Mouse (Mus musculus) spleen, postnatal 10 days (tissue): ENCODE data around the gene Hils1.
A peak's percentile ranks its signal among the peaks of the same experiment; 100 is the strongest.

ENCODE experiments used
- DNase-seq, 2 experiments: peaks; one replicate each; pipeline ENCODE4 v3.0.0; 2021 to 2022; ENCODE audit warnings: low spot score in 2 of 2

Gene Hils1

GRCm38 (mm10) chr11:94967419-94967818 lies at the start of gene Hils1:
Hils1 (plus strand) TSS chr11:94967593.
- DNase-seq, result no peak

DNA sequence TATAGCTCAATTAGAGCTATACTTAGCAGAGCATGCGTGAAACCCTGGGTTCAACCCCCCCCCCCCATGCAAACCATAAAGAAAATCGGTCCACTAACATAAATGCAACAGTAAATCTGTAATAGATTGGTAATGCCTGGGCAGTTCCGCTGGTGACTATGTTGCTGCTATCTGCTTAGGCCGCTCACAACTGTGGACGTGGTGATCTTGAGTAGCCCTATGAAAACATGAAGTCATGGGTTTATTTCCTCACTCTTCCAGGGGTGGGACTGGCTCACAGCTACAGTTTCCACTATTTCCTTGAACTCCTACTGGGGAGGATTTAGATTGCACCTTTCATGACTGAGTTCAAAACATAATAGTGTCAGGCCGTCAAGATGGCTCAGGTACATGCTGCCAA lies 49.7 kb upstream of the Hils1 start:
- no peak for DNase-seq

DNA sequence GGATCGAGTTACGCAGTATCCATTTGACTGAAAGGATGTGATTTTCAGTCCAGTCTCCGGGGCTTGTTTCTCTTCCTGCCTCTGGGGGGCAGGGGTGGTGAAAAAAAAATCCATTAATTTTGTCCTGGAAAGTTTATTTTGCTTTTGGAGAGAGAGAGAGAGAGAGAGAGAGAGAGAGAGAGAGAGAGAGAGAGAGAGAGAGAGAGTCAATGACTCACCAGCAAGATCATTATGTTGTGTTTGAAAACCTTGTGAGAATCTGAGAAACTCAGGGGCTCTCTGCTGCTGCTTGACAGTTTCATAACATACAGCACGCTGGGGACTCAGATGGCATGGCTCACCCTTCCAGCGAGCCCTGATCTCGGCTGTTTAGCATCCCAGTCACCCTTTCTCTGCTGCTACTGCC lies 46.4 kb upstream of the Hils1 start:
- no peak for DNase-seq

- no peak for DNase-seq
Measured at GRCm38 (mm10) chr11:94924977-94925376, 42.4 kb upstream of the Hils1 start.

DNA sequence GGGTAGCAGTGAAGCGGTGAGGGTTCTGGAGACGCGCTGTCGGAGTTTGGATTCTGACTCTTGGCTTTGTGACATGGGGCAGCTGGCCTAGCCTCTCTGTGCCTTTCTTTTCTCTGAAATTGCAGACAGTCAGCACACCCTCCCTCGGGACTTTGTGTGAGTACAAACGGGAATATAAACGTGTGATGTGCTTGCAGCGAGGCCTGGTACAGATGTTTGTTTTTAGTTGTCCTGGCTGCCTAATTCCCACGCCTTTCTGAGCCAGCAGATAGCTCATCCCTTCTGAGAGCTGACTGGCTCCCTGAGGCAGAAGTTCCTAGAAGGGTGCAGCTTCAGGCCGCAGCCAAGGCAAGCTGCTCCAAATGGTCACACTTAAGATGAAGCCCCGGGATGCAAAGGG lies 41.0 kb upstream of the Hils1 start:
- DNase-seq, result no peak

- DNase-seq, result no peak
Measured at GRCm38 (mm10) chr11:94927771-94928291, 39.6 kb upstream of the Hils1 start.

DNA sequence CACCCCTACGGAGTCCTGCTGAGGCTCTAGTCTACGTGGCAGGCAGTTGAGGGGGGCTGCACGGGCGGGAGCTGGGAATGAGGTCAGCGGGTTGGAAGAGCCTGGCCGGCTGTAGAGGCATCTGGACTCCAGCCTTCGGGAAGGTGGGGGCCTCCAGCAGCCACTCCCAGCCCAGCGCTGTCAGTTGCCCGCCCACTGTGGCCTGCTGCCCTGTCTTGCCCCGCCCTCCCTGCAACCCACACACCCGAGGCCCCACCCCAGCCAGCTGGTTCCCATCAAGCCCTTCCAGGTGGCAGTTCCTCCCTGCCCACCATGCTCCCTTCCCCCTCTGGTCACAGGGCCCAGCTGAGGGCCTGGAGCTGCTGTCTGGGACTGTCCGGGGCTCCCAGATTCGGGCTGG lies 38.6 kb upstream of the Hils1 start:
- peak in 1 of 2 experiments; percentile 53 for DNase-seq

- no peak for DNase-seq
Measured at GRCm38 (mm10) chr11:94929599-94929998, 37.8 kb upstream of the Hils1 start.

DNA sequence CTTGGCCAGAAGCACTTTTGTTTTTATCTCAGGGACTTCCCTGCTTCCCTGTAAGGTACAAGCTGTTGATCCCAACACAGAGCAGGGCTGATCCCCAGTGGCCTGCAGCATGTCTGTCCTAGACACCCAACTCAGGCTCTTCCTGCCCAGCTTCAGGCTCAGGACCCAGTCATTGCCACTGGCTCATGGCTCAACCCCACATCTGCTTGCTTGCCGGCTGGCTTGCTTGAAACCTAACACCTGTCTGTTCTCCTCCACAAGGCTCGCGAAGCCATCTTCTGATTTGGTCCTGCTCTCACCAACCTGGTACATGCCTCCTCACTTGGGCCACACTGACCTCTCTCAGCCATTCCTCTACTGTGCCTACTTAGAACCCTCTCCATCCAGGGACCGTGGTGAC lies 37.2 kb upstream of the Hils1 start:
- DNase-seq, result no peak

- no peak for DNase-seq
Measured at GRCm38 (mm10) chr11:94933584-94933983, 33.8 kb upstream of the Hils1 start.

DNA sequence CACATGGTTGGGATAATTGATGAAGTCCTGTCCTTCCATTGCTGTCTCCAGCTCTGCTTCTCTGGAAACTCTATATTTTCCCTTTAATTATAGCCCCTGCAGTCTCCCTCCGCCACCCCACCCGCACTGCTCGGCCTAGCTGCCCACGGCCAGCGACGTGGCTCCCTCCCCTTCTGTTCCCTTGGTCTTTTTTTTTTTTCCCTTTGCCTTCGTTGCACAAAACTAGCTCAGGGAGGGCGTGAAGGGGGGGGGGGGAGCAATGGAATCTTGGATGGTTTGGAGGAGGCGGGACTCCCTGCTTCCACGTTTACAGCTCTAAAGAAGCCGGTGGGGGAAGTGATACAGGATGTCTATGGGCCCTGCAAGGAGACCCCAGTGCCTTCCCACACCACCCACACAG lies 32.9 kb upstream of the Hils1 start:
- DNase-seq, result no peak

DNA sequence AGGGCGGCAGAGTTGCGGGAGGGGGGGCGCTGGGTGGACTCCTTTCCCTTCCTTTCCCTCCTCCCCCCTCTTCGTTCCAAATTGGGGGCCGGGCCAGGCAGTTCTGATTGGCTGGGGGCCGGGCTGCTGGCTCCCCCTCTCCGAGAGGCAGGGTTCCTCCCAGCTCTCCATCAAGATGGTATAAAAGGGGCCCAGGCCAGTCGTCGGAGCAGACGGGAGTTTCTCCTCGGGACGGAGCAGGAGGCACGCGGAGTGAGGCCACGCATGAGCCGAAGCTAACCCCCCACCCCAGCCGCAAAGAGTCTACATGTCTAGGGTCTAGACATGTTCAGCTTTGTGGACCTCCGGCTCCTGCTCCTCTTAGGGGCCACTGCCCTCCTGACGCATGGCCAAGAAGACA lies 31.3 kb upstream of the Hils1 start, which contains the start of gene Col1a1:
TSS of gene Col1a1 (plus strand) at position 180 of the 400 bp plus-strand sequence.
- DNase-seq, result no peak

- DNase-seq, result peak; percentile 73 to 86
Measured at GRCm38 (mm10) chr11:94936851-94937295, 30.5 kb upstream of the Hils1 start.

- no peak for DNase-seq
Measured at GRCm38 (mm10) chr11:94937335-94937781, 30.0 kb upstream of the Hils1 start.

DNA sequence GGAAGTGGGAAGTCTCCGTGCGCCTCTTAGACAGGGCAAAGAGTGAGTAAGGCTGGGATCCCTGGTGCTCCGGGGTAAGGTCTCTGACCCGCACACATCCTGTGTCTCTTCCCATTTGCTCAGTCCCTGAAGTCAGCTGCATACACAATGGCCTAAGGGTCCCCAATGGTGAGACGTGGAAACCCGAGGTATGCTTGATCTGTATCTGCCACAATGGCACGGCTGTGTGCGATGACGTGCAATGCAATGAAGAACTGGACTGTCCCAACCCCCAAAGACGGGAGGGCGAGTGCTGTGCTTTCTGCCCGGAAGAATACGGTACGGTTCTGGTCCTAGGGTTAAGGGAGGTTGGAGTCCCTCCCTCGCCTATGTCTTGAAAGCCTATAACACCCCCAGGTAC lies 29.6 kb upstream of the Hils1 start:
- DNase-seq, result no peak

GRCm38 (mm10) chr11:94938296-94938695 lies 29.1 kb upstream of the Hils1 start:
- no peak for DNase-seq

DNA sequence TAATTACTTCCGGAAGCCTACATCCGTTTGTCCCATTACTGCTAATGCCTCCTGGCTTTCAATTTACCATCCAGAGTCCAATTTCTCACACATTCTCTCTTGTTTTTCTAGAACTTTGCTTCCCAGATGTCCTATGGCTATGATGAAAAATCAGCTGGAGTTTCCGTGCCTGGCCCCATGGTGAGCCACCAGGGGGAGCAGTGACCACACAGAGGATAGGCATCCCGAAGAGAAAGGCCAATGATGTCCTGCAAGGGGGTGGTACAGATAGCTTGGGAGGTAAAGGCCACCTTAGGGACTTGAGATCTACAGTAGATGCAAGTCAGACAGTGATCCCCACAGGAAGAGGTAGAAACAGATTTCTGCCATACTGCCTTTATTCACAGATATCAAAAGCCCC lies 28.1 kb upstream of the Hils1 start:
- peak; percentile 51 to 79 for DNase-seq

GRCm38 (mm10) chr11:94941121-94941520 lies 26.3 kb upstream of the Hils1 start:
- no peak for DNase-seq

DNA sequence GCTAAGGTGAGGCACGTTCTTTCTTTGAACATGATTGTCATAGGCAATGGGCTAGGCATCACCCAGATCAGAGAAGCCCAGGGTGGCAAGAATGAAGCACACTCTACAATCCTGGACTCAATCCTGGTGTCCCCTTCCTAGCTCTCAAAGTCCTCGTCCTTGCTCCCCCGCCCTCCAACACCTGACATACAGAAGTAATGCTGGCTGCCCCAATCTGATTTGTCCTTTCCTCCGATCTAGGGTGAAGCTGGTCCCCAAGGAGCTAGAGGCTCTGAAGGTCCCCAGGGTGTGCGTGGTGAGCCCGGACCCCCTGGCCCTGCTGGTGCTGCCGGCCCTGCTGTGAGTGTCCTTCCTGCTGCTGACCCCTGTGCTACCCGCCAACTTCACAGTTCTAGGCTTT lies 25.6 kb upstream of the Hils1 start:
- DNase-seq, result no peak

DNA sequence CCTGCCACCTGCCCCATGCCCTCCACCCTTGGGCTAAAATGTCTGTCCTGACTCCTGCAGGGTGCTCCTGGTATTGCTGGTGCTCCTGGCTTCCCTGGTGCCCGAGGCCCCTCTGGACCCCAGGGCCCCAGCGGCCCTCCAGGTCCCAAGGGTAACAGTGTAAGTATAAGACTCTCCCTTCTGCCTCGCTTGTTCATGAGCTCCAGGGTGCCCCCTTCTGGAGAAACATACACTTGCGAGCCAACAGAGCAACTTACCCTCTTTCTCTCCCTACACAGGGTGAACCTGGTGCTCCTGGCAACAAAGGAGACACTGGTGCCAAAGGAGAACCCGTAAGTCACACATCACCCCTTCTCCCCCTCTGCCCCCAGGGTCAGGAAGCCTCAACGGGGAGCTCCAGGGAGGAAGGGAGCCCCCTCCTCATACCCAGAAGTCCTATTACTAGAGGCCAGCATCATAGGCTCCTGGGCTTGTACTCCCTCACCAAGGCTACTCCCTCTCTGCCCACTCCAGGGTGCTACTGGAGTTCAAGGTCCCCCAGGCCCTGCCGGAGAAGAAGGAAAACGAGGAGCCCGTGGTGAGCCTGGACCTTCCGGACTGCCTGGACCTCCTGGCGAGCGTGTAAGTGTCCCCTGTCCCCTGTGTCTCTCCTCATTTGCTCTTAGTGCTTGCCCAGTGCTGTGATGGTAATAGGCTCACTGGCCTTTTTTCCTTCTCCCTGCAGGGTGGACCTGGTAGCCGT lies 24.9 kb upstream of the Hils1 start:
- peak; percentile 31 to 64 for DNase-seq

GRCm38 (mm10) chr11:94943054-94943453 lies 24.3 kb upstream of the Hils1 start:
- DNase-seq, result no peak

GRCm38 (mm10) chr11:94944295-94944694 lies 23.1 kb upstream of the Hils1 start:
- DNase-seq, result no peak

DNA sequence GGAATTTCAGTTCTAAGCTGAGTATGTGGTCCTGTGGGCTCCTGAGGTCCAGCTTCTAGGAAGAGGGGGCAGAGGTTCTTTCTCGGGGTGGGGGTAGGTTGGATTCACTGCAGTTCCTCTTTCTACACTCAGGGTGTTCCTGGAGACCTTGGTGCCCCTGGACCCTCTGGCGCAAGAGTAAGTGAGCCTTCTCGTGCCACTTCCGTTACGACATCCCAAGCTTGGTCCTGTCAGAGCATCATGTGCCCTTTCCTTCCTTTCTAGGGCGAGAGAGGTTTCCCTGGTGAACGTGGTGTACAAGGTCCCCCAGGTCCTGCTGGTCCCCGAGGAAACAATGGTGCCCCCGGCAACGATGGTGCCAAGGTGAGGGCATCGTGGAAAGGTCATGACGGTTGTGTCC lies 22.2 kb upstream of the Hils1 start:
- no peak for DNase-seq

GRCm38 (mm10) chr11:94952169-94952568 lies 15.2 kb upstream of the Hils1 start:
- no peak for DNase-seq
